Mouse (Mus musculus) midbrain, embryonic 11.5 days (tissue): Measurements from ENCODE around the gene Hsp90ab1. TPM values are rescaled to one million over a fixed set of nuclear protein-coding genes. Genes with fewer than 3 reads are reported as not detected.

Source experiments
- ATAC-seq: fragments of 200-750 bp; cut with Nextera tagmentation; 2 replicates; pipeline ENCODE4 v1.8.0; 2017; ENCODE audit warnings: moderate TSS enrichment, moderate library complexity; ENCODE audit not compliant: low FRiP score
- DNase-seq: peaks from one replicate; pipeline ENCODE4 v3.0.0; 2015; ENCODE audit warnings: low spot score; ENCODE audit errors: missing footprints
- H3K27ac ChIP-seq: fragments of 300-500 bp; sonication (generic); 2 replicates; pipeline ENCODE4 v1.5.1; 2014; ENCODE audit warnings: low read depth, low read length
- H3K27me3 ChIP-seq: fragments of 300-500 bp; sonication (generic); 2 replicates; pipeline ENCODE4 v1.6.1; 2014; ENCODE audit warnings: mild to moderate bottlenecking, low read length, moderate library complexity, mixed read lengths; ENCODE audit not compliant: control insufficient read depth, insufficient read depth
- H3K36me3 ChIP-seq: fragments of 300-500 bp; sonication (generic); 2 replicates; pipeline ENCODE4 v1.6.1; 2014; ENCODE audit warnings: mild to moderate bottlenecking, low read length, moderate library complexity, mixed read lengths; ENCODE audit not compliant: control insufficient read depth, insufficient read depth
- H3K4me1 ChIP-seq: fragments of 300-500 bp; sonication (generic); 2 replicates; pipeline ENCODE4 v1.6.1; 2014; ENCODE audit warnings: low read length; ENCODE audit not compliant: control insufficient read depth, insufficient read depth
- H3K4me2 ChIP-seq: fragments of 300-500 bp; sonication (generic); 2 replicates; pipeline ENCODE4 v1.6.1; 2014; ENCODE audit warnings: mild to moderate bottlenecking, moderate library complexity
- H3K4me3 ChIP-seq: fragments of 300-500 bp; sonication (generic); 2 replicates; pipeline ENCODE4 v1.5.1; 2014; ENCODE audit warnings: low read depth, low read length
- H3K9ac ChIP-seq: fragments of 300-500 bp; sonication (generic); 2 replicates; pipeline ENCODE4 v1.6.1; 2014; ENCODE audit warnings: low read length
- H3K9me3 ChIP-seq: fragments of 300-500 bp; sonication (generic); 2 replicates; pipeline ENCODE4 v1.6.1; 2016; ENCODE audit warnings: low read length; ENCODE audit not compliant: control insufficient read depth
- WGBS: fragments of 180-500 bp; shearing (Covaris S2); extraction: QIAGEN DNeasy Blood & Tissue Kit; methylation state at CpG from one replicate; pipeline ENCODE4 v1.1.7; 2014; 5-methylcytosine and 5-hydroxymethylcytosine counted together
- polyA plus RNA-seq: library from polyadenylated mRNA; unstranded; fragments of >200 nt; fragmentation: Nextera tagmentation; extraction: Ambion mirVana; gene quantifications from 2 replicates; pipeline ENCODE4 v1.2.1, GENCODE M21; 2014

The Hsp90ab1 gene
- polyA plus RNA-seq, 1 experiment from 2014 or later = 1,690 TPM

- Histone ChIP-seq H3K9ac (no peak overlapping the region), H3K36me3 (no peaks in the 10 kb centered on the region), H3K4me3 (no peak overlapping the region), H3K27me3 (peaks cover 4% of the 10 kb centered on the region), H3K4me1 (peaks cover 6% of the 10 kb centered on the region), H3K4me2 (no peak overlapping the region), H3K9me3 (no peaks in the 10 kb centered on the region), H3K27ac (no peak overlapping the region)
- 26% methylated on average over 5 of the region's 5 CpGs for WGBS
- no peak for DNase-seq
- ATAC-seq = no peak
These were observed 46.5 kb downstream of the Hsp90ab1 start for GRCm38 (mm10) chr17:45526571-45526970.

GRCm38 (mm10) chr17:45524961-45525360 is 48.1 kb downstream of the Hsp90ab1 start:
- H3K27ac ChIP-seq = no peak overlapping the region
- WGBS = 90% methylated on average over 4 of the region's 4 CpGs
- ATAC-seq = no peak
- no peaks in the 10 kb centered on the region for H3K9me3 ChIP-seq
- no peak overlapping the region for H3K4me3 ChIP-seq
- DNase-seq = no peak
- no peak overlapping the region for H3K9ac ChIP-seq
- peaks cover 4% of the 10 kb centered on the region; the same call in 1 of the 2 replicates for H3K27me3 ChIP-seq
- no peak overlapping the region for H3K4me2 ChIP-seq
- H3K36me3 ChIP-seq = no peaks in the 10 kb centered on the region
- peaks cover 6% of the 10 kb centered on the region for H3K4me1 ChIP-seq

GRCm38 (mm10) chr17:45523263-45523662 is 49.8 kb downstream of the Hsp90ab1 start, which contains the start of gene Tcte1:
TSS of gene Tcte1 (plus strand) at chr17:45523434.
- Histone ChIP-seq H3K27me3 (peaks cover 4% of the 10 kb centered on the region; the same call in 1 of the 2 replicates), H3K27ac (no peak within 1 kb of the TSS), H3K4me1 (peaks cover 6% of the 10 kb centered on the region), H3K36me3 (0 out of 2 replicates have a peak, but pooled peaks cover 2% of the 10 kb centered on the region), H3K4me3 (peak within 1 kb of the TSS; percentile 37), H3K9ac (peak within 1 kb of the TSS; percentile 75), H3K9me3 (no peaks in the 10 kb centered on the region), H3K4me2 (peak within 1 kb of the TSS; percentile 77)
- WGBS = under 1% methylated on average over 21 of the region's 21 CpGs
- DNase-seq = peak; percentile 96
- peak; percentile 90 for ATAC-seq

GRCm38 (mm10) chr17:45520136-45520535 is 52.9 kb downstream of the Hsp90ab1 start:
- WGBS = 85% methylated on average over 11 of the region's 11 CpGs
- Histone ChIP-seq H3K27me3 (peaks cover 4% of the 10 kb centered on the region; the same call in 1 of the 2 replicates), H3K36me3 (0 out of 2 replicates have a peak, but pooled peaks cover 5% of the 10 kb centered on the region)

GRCm38 (mm10) chr17:45518766-45519475 is 54.1 kb downstream of the Hsp90ab1 start:
- no peak overlapping the region for H3K4me3 ChIP-seq
- H3K27me3 ChIP-seq = no peaks in the 10 kb centered on the region
- DNase-seq = no peak
- no peaks in the 10 kb centered on the region for H3K9me3 ChIP-seq
- 89% methylated on average over 12 of the region's 12 CpGs for WGBS
- H3K36me3 ChIP-seq = 0 out of 2 replicates have a peak, but pooled peaks cover 5% of the 10 kb centered on the region
- H3K4me2 ChIP-seq = no peak overlapping the region
- no peak overlapping the region for H3K27ac ChIP-seq
- no peak for ATAC-seq
- H3K9ac ChIP-seq = no peak overlapping the region
- H3K4me1 ChIP-seq = peaks cover 6% of the 10 kb centered on the region

More at GRCm38 (mm10) chr17:45520136-45520535, 52.9 kb downstream of the Hsp90ab1 start:
- H3K27ac ChIP-seq = no peak overlapping the region
- peaks cover 6% of the 10 kb centered on the region for H3K4me1 ChIP-seq
- H3K4me3 ChIP-seq = no peak overlapping the region
- ATAC-seq (no peak), DNase-seq (no peak)
- no peaks in the 10 kb centered on the region for H3K9me3 ChIP-seq
- no peak overlapping the region for H3K9ac ChIP-seq
- H3K4me2 ChIP-seq = no peak overlapping the region

Other genes with a start within 250 kb of the Hsp90ab1 start
- 87.9 and 91.6 TPM in 2 replicates for gene Cdc5l, start 139.5 kb downstream of the Hsp90ab1 start, polyA plus RNA-seq
- gene Spats1, start 97.9 kb downstream of the Hsp90ab1 start, polyA plus RNA-seq = 0.40 and 0.46 TPM in 2 replicates
- 13.5 and 18.1 TPM in 2 replicates for gene Aars2, start 66.4 kb downstream of the Hsp90ab1 start, polyA plus RNA-seq
- gene Tcte1, start 49.8 kb downstream of the Hsp90ab1 start, polyA plus RNA-seq = 1.7 and 2.0 TPM in 2 replicates
- 5.1 and 6.2 TPM in 2 replicates for gene Tmem151b, start 23.6 kb downstream of the Hsp90ab1 start, polyA plus RNA-seq
- 7.8 and 9.0 TPM in 2 replicates for gene Nfkbie, start 17.6 kb downstream of the Hsp90ab1 start, polyA plus RNA-seq
- 97.2 and 102 TPM in 2 replicates for gene Slc35b2, start 9.4 kb downstream of the Hsp90ab1 start, polyA plus RNA-seq
- gene Slc29a1, start 26.3 kb upstream of the Hsp90ab1 start, polyA plus RNA-seq = 45.1 and 46.8 TPM in 2 replicates
- 0.21 TPM in 1 of 2 replicates, not detected in the other for gene Mymx, start 28.8 kb upstream of the Hsp90ab1 start, polyA plus RNA-seq
- gene Capn11, start 86.1 kb upstream of the Hsp90ab1 start, polyA plus RNA-seq = 0.52 and 0.84 TPM in 2 replicates
- gene Mrpl14, start 113.1 kb upstream of the Hsp90ab1 start, polyA plus RNA-seq = 111 and 114 TPM in 2 replicates
- 43.3 and 49.3 TPM in 2 replicates for gene Tmem63b, start 113.6 kb upstream of the Hsp90ab1 start, polyA plus RNA-seq
- 0.48 TPM in 1 of 2 replicates, not detected in the other for gene 1600014C23Rik, start 160.6 kb upstream of the Hsp90ab1 start, polyA plus RNA-seq